In genomic region chr8:26698580-26698979, GRCm38 (mm10) we compare ENCODE assay signal across 9 mouse cellular contexts.
DNase-seq lines count a peak whose midpoint lies in the region; ATAC-seq and TF ChIP-seq lines count a peak whose summit lies in the region.
"Had no signal": no experiment of that assay in that cellular context is flagged by ENCODE, and none has a peak within 500 bp of the region (broad histone marks: within the 10 kb centered on the region; RNA-seq: fewer than 3 reads in every experiment).

No protein-coding gene starts in this region.

- peak; percentile 20 for DNase-seq in kidney, adult 9 months
- peak; percentile 10 for DNase-seq in large intestine, adult 2 months (ENCODE audit: low read depth, low spot score)
- DNase-seq in spleen, adult 2 months (ENCODE audit: low read depth in 1 of 2, low spot score in 2 of 2) = peak; percentile 37 to 52
- no peak for DNase-seq in cerebellum, adult 11 months

- H3K27ac ChIP-seq in kidney, embryonic 16.5 days (ENCODE audit: low read length) = no peak overlapping the region
- peak overlapping the region; percentile 73 for H3K27ac ChIP-seq in bone marrow, adult 2 months (ENCODE audit: control insufficient read depth, insufficient read depth, low read depth, low read length, poor library complexity)
- H3K27ac ChIP-seq in spleen, adult 2 months (ENCODE audit: insufficient read depth, low read length) = peak overlapping the region; percentile 58
- no peak overlapping the region for H3K27ac ChIP-seq in midbrain, embryonic 15.5 days
- no peak overlapping the region for H3K27ac ChIP-seq in midbrain, embryonic 13.5 days
- H3K27ac ChIP-seq: embryonic facial prominence, embryonic 15.5 days had no signal

- H3K27me3 ChIP-seq in kidney, embryonic 16.5 days (ENCODE audit: insufficient read depth, low read length) = no peaks in the 10 kb centered on the region; the same call in 1 of the 2 replicates
- H3K27me3 ChIP-seq in spleen, adult 2 months (ENCODE audit: control insufficient read depth, insufficient read depth, low read length) = no peaks in the 10 kb centered on the region
- no peaks in the 10 kb centered on the region for H3K27me3 ChIP-seq in midbrain, embryonic 15.5 days (replicated peaks)
- H3K27me3 ChIP-seq in midbrain, embryonic 13.5 days = no peaks in the 10 kb centered on the region
- H3K27me3 ChIP-seq: embryonic facial prominence, embryonic 15.5 days had no signal

- no peak overlapping the region for H3K4me2 ChIP-seq in kidney, embryonic 16.5 days (replicated peaks; ENCODE audit: low read depth, low read length)
- no peak overlapping the region for H3K4me2 ChIP-seq in midbrain, embryonic 15.5 days
- H3K4me2 ChIP-seq in midbrain, embryonic 13.5 days (replicated peaks) = no peak overlapping the region
- H3K4me2 ChIP-seq: embryonic facial prominence, embryonic 15.5 days had no signal

- H3K9ac ChIP-seq in kidney, embryonic 16.5 days (replicated peaks; ENCODE audit: low read length) = no peak overlapping the region
- H3K9ac ChIP-seq in midbrain, embryonic 15.5 days = no peak overlapping the region
- no peak overlapping the region for H3K9ac ChIP-seq in midbrain, embryonic 13.5 days (replicated peaks)
- H3K9ac ChIP-seq: embryonic facial prominence, embryonic 15.5 days had no signal

- WGBS in kidney, embryonic 16.5 days = 49% methylated on average over 7 of the region's 7 CpGs
- 6% methylated on average over 7 of the region's 7 CpGs for WGBS in bone marrow, adult 2 months
- 24% methylated on average over 7 of the region's 7 CpGs for WGBS in large intestine, adult 2 months
- 6% methylated on average over 7 of the region's 7 CpGs for WGBS in spleen, adult 2 months
- WGBS in midbrain, embryonic 15.5 days = 71% methylated on average over 7 of the region's 7 CpGs
- 67% methylated on average over 7 of the region's 7 CpGs for WGBS in midbrain, embryonic 13.5 days

- no peak overlapping the region for H3K4me3 ChIP-seq in kidney, embryonic 16.5 days (ENCODE audit: low read length)
- H3K4me3 ChIP-seq in bone marrow, adult 2 months (replicated peaks; ENCODE audit: control insufficient read depth, low read depth, low read length) = peak overlapping the region; percentile 20
- no peak overlapping the region for H3K4me3 ChIP-seq in spleen, adult 2 months (ENCODE audit: extremely low read depth, insufficient read depth, insufficient read length)
- H3K4me3 ChIP-seq in midbrain, embryonic 15.5 days = no peak overlapping the region
- H3K4me3 ChIP-seq in midbrain, embryonic 13.5 days (replicated peaks) = no peak overlapping the region
- H3K4me3 ChIP-seq: embryonic facial prominence, embryonic 15.5 days had no signal

- TF ChIP-seq POLR2A in bone marrow, adult 2 months (IDR thresholded peaks at IDR 0.05; ENCODE audit: borderline replicate concordance, control insufficient read depth, low read depth, low read length) = no peak
- no peak; the same call in 1 of the 2 replicates for TF ChIP-seq POLR2A in spleen, adult 2 months (IDR thresholded peaks at IDR 0.05; ENCODE audit: low read depth, low read length)

- no peaks in the 10 kb centered on the region for H3K9me3 ChIP-seq in kidney, embryonic 16.5 days (ENCODE audit: low read length)
- H3K9me3 ChIP-seq in midbrain, embryonic 15.5 days = no peaks in the 10 kb centered on the region
- no peaks in the 10 kb centered on the region for H3K9me3 ChIP-seq in midbrain, embryonic 13.5 days
- H3K9me3 ChIP-seq: embryonic facial prominence, embryonic 15.5 days had no signal

- H3K36me3 ChIP-seq in kidney, embryonic 16.5 days (ENCODE audit: insufficient read depth, low read length) = no peaks in the 10 kb centered on the region
- no peaks in the 10 kb centered on the region for H3K36me3 ChIP-seq in spleen, adult 2 months (ENCODE audit: control insufficient read depth, insufficient read depth, low read length)
- H3K36me3 ChIP-seq in midbrain, embryonic 15.5 days (replicated peaks) = no peaks in the 10 kb centered on the region
- H3K36me3 ChIP-seq in midbrain, embryonic 13.5 days = no peaks in the 10 kb centered on the region
- H3K36me3 ChIP-seq: embryonic facial prominence, embryonic 15.5 days had no signal

- no peak for ATAC-seq in kidney, embryonic 16.5 days (ENCODE audit: low FRiP score, low TSS enrichment)
- no peak for ATAC-seq in midbrain, embryonic 15.5 days (replicated peaks)
- no peak for ATAC-seq in midbrain, embryonic 13.5 days

- TF ChIP-seq CTCF in bone marrow, adult 2 months (IDR thresholded peaks at IDR 0.05; ENCODE audit: control insufficient read depth, insufficient read depth, low read length) = no peak
- no peak for TF ChIP-seq CTCF in spleen, adult 2 months (IDR thresholded peaks at IDR 0.05; ENCODE audit: extremely low read depth, insufficient read depth, insufficient read length, insufficient replicate concordance)

- H3K4me1 ChIP-seq in kidney, embryonic 16.5 days (ENCODE audit: insufficient read depth, low read length) = no peaks in the 10 kb centered on the region
- peaks cover 2% of the 10 kb centered on the region for H3K4me1 ChIP-seq in bone marrow, adult 2 months (ENCODE audit: control insufficient read depth, insufficient read depth, low read length)
- peaks cover 6% of the 10 kb centered on the region for H3K4me1 ChIP-seq in spleen, adult 2 months (ENCODE audit: control insufficient read depth, insufficient read depth, insufficient read length)
- H3K4me1 ChIP-seq in midbrain, embryonic 15.5 days = peaks cover 2% of the 10 kb centered on the region; the same call in 1 of the 2 replicates
- no peaks in the 10 kb centered on the region for H3K4me1 ChIP-seq in midbrain, embryonic 13.5 days (replicated peaks)
- H3K4me1 ChIP-seq: embryonic facial prominence, embryonic 15.5 days had no signal

Comparison
In these comparisons a context has a peak if more than half of its experiments do, and no peak if none do; other contexts are left out.
1. H3K27ac ChIP-seq: peak in bone marrow, adult 2 months (single experiment) and spleen, adult 2 months (single experiment); none in kidney, embryonic 16.5 days (single experiment), midbrain, embryonic 15.5 days (single experiment) and midbrain, embryonic 13.5 days (single experiment).